Mouse (Mus musculus) urinary bladder, postnatal 36 days (tissue): Measurements from ENCODE around the gene Atf7ip.

Experiments used
- DNase-seq, 2 experiments: peaks; one replicate each; pipeline ENCODE4 v3.0.0; 2022; ENCODE audit warnings: low spot score in 2 of 2, mixed read lengths in 1 of 2

Atf7ip gene

DNA sequence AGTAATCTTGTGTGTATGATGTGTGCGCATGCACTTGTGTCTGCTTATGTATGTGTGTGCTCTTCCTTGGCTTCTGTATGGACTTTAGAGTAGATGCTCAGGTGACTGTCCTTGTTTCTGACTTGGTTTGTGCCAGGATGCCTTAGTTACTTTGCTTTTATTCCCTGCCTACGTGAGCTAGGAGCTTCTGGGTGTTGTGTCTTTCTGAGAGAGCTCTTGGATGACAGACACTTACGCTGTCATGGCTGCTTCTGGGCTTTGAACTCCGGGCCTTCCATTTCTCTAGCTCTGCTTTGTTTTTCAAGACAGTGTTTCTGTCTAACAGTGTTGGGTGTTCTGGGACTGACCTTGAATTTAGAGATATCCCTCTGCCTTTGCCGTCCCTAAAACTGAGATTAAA lies 16.7 kb downstream of the Atf7ip start:
- DNase-seq, result no peak

DNA sequence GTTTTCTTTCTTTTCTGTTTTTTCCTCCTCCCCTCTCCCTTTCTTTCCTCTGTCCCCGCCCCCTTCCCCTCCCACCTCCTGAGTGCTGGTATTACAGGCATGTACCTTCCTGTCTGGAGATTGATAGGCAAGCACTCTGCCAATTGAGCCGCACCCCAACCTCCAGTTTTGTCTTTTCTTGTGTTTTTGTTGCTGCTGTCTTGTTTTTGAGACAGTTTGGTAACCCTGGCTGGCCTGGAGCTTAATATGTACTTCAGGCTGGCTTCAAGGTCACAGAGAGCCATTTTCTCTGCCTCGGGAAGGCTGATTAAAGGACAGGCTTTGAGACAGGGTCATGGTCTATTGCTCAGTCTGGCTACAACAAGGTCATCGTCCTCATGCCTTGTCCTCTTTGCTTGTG lies 18.8 kb downstream of the Atf7ip start:
- no peak for DNase-seq

DNA sequence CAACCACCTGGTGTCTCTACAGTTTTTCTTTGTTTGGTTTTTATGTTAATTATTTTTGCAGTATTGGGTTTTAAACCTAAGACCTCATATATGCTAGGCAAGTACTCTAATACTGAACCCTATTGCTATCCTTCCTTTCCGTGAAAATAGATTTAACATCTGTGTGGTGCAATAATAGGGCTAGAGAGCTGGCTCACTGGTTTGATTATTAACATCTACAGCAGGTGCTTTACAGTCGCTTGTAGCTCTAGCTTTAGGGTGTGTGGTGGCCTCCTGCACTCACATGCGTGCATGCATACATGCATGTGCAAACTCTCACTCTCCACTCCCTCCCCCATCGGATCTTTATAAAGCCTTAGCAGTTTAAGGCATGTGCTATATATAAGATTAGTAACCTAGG lies 19.6 kb downstream of the Atf7ip start:
- DNase-seq, result no peak

DNA sequence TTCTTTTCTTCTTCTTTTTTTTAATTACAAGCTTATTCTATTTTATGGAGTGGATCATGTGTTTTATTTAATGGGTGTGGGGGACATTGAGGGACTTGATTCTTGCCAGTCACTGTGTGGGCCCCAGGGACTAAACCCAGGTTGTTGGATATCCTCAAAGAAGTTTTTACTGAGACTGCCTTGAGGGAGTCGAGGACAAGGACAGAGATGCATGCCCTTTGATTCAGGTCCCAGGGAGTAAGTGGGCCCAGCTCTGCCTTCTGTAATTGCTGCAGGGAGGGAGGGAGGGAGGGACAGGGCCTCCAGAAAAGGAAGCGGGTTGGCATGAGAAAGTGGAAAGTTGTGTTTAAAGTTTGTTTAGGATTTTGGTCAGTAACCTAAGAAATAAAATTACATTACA lies 23.2 kb downstream of the Atf7ip start:
- no peak for DNase-seq

DNA sequence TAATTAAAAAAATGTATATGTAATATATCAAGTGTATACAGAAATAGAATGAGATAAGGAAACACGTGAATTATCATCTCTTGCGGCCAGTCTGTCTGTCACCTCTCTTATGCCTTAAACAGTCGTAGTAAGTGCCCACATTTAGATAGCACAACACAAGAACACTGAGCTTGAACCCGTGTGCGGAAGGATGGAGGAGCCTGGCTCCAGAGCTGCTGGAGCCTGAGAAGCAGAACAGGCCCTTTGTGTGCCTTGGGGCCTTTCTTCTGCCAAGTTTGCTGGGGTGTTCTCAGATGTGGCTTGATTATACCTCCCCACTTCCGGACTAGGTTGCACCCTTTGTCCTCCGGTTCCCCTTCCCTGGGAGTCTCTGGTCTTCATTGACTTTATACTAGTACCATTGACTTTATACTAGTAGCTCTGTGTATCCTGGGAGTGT lies 25.8 kb downstream of the Atf7ip start:
- DNase-seq, result peak in 1 of 2 experiments; percentile 15

DNA sequence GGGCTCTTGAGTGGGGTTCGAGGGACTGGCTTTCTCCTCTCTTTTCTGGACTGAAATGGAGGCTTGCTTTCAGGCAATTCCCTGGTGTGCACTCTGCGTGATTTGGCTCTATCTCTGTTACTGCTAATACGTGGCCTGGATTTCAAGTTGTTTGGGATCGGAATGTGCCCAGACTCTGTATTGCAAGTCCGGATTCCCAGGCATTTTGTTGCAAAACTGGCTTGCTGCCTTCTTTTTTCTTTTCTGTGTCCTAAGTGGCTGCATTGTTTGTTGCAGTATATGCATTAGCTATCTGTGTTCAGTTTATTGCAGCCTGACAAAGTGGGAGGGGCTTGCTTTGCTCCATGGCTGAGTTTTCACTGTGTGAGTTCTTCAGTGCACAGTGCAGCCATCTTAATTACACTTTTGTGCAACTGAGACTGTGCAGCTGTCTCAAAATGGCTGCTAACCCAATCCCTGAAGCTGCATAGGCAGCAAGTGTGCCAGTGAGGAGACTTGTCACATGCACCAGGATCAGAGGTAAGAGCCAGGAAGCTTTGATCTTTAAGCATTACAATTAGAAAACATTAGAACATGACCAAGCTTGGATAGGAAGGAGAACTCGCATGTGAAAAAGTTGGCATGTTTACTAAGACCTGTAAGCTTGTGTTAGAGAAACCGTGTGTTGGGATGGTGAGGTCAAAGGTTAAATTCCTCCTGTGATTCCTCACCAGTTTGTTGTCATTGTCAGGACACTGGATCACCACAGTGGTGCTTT lies 26.7 kb downstream of the Atf7ip start:
- peak; percentile 73 to 74 for DNase-seq

DNA sequence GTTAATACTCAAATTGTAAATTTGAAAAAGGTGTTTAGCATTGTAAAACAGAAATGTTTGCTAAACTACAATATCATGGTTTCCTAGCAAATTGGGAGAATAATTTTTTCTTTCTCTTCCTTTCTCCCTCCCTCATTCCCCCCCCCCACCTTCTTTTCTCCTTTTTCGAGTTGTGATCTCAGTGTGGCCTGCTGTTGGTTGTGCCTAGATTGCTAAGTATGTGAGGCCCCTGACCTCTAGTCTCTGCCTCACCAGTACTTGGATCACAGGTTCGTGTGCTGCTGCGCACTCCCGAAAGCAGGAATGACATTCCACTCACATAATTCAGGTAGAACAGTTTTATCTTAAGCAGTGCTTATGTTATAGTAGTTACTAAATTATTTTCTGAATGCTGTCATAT lies 27.8 kb downstream of the Atf7ip start:
- no peak for DNase-seq

DNA sequence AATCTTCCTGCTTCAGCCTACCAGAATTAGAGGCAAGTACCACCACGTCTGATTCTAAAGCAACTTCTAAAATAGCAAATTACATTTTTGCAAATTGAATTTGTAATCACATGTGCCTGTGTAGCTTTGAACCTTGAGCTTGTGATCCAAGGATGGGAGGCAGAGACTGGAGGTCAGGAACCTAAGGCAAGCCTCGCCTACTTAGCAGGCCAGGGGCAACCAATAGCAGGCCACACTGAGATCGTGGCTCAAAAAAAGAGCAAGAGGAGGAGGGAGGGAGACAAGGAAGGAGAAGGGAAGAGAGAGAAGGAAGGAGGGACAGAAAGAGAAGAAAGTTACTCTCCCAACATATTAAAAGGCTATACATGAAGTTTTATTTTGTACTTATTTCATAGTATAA lies 28.5 kb downstream of the Atf7ip start:
- no peak for DNase-seq

DNA sequence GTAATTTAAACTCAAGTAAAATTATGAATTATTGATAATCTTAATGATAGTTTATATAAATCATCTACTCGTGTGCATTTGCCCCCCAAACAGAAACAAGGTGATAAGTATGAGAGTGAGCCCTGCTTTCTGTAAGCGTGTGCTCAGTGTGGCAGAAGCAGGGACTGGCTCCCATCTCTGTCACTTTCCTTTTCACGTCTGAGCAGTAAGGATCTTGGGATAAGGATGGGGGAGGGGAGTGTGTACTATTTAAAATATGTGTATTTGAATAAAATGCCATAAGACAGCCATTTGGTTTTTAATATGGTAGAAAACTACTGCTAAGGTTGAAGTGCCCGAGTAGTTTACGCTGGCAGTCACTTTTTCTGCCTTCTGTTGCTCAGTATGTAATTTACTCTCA lies 29.2 kb downstream of the Atf7ip start:
- no peak for DNase-seq

DNA sequence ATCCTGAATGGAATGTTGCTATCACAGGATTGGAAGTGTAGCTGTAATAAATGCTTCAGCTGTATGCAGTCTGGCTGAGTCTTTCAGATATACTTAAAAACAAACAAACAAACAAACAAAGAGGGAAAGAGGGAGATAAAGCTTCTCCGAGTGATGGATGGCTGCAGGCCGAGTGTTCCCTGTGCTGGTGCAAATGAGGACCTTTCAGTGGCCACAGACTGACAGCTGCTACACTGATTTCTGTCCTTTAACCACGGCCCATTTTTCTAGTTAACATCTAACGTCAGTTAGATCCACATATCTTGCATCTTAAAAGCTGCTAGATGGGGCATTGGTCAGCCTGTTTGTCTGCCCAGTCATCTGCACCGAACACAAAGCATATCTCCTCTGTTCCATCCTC lies 30.2 kb downstream of the Atf7ip start:
- DNase-seq, result no peak

DNA sequence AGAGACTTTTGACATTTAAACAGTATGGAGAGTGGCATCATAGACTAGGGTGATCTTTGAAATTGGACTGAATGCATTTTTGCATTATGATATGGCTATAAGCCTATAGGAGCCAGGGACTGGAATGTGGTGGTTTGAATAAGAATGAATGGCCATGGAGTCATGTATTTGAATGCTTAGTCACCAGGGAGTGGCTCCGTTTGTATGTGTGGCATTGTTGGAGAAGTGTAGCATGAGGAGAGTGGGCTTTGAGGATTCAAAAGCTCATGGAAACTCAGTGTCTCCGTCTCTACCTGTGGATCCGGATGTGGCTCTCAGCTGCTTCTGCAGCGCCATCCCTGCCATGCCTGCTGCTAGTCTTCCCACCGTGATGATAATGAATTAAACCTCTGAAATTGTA lies 35.4 kb downstream of the Atf7ip start:
- DNase-seq, result no peak

DNA sequence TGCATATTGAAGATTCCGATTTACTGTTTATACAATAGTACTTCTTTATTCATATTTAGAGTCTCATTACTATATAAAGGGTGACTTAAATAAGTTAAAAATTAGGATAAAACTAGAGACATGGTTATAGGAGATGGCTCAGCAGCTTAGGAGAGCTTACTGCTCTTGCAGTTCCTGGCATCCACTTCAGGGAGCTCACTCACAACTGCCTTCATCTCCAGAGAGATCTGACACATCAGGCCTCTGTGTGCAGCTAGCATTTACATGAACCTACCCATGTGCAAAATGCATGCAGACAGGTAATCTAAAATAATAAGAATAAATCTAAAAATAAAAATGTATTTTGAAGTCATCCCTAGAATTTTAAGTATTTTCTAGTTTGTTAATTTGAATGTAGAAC lies 36.1 kb downstream of the Atf7ip start:
- DNase-seq, result no peak

DNA sequence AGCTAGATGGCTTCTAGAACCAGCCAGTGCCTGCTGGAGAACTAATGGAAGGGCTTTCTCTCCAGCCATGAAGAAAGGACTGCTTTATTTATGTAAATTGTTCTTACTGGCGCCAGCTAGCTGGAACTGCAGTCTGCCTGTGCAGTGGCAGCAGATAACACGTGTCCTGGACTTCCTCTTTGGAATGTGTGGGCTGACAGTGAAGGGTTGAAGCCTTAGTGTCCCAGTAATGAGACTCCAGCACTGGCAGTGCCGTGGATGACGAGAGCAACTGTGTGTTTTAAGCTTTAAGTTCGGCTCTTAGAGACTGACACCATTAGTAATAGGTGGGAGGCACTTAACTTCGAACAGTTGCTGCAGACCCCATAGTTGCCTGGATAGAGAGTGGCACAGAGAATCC lies 37.2 kb downstream of the Atf7ip start:
- peak; percentile 39 to 41 for DNase-seq

DNA sequence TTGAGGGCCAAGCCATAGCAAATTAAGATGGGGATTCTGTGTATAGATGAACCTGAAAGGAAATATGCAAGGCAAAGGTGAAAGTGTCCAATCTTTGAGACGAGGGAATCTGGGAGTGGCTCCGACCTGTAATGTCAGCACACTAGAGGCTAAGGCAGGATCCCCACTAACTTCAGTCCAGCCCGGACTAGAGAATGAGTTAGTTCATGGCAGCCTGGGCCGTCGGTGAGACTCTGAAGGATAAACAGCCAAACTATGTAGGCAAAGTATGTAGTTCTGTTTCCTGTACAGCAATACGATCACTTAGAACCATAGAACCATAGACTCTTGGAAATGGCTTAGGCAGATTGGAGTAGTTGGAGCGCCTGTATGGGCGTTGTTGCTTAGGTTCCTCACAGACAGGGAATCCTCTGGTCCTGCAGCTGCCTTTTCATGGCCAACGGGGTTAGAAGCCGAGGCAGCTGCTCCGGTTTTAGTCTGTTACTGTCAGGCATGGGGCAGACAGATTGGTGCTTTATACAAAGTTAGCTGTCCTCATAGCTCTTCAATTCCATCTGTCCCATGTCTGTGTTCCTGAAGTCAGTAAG lies 39.4 kb downstream of the Atf7ip start:
- DNase-seq, result no peak

DNA sequence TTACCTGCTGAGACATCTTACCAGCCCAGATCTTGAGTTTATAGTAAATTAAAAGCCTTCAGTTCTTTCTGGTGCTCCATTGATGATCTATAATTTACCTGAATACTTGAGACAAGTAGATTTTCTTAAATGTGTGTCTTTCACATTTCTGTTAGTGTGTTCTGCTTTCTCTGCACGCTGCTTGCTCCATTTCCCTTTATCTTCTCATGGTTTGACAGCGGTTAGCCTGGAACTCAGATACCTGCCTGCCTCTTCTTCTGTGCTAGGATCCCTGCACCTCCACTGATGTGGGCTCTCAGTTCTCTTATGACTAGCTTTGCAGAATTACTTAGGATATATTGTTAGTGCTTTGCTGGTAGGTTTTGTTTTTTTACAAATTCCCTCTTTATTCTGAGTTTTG lies 40.3 kb downstream of the Atf7ip start:
- no peak for DNase-seq

DNA sequence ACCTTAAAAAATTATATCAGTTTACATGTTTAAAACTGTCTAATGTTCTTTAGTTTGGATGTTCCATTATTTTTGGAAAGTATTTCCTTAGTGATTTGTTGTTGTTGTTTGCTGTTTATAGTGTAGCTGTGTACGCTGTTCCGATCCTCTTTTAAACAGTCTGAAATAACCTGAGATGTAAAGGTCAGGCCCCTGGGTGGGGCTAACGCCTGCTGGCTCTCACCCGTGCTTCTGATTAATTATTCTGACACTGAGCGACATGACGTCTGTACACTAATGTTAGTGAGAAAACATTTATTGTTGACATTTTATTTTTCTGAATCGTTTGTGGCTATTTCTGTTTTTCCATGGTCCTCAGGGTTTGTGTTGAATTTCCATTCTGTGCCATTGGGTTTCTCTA lies 41.0 kb downstream of the Atf7ip start:
- no peak for DNase-seq

DNA sequence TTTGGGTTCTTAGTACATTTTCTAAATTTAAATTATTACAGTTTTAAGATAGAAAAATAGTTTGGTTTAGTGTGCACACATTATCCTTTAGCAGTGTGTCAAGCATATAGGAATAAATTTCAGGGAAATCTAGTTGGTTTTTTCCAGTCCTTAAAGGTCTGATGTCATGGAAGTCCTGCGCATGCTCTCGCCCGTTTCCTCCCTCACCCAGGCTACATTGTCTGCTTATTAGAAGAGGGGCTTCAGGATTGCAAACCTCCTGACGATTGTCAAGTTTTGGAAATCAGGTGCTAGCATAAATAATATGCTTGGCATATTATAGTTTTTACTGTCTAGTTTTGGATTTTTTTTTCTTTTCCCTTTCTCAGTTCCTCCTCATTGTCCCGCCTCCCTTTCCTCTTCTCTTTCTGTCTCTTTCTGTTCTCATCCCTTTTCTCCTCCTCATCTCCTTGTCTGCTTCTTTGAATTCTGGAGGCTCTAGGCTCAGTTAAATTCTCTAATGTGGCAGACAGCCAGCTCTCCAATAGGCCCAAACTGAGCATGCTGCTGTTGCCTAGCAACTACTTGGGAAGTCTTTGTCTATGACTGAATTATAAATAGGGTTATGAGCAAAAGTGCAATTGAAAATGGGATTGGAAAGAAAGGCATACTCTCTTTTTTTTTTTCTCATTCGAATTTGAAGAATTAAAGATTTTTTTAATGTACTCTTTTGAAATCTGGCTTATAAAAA lies 42.2 kb downstream of the Atf7ip start:
- DNase-seq, result peak in 1 of 2 experiments; percentile 15

DNA sequence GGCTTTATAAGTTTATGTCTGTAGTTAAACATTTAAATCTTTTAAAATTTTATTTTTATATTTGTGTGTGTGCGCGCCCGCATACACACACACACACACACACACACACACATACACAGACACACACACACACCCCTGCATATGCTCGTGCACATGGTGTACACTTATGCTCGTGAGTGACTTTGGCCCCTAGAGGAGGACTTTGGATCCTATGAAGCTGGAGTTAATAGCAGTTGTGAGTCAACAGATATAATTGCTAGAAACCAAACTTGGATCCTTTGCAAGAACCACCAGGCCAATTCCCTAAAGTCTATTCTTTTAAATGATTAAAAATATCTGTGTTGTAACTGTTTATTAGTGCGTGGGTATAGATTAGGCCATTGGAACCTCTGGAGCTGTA lies 42.8 kb downstream of the Atf7ip start:
- DNase-seq, result no peak

DNA sequence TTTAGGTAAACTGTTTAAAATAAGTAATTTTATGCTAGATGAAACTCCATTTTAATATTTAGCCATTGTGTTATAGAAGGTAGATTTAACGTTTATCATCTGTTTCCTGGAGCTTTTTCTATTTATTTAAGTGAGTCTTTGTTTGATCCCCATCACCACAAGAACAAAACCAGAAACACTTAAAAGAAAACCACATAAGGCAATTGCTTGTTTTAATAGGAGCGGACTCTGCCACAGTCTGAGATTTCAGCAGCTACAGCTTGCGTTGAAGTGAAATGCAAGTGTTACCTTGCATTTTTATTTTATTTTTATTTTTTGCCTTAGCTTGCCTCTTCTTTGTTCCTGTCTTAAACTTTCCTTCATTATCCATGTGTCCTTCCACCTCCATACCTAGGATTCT lies 43.6 kb downstream of the Atf7ip start:
- DNase-seq, result no peak

DNA sequence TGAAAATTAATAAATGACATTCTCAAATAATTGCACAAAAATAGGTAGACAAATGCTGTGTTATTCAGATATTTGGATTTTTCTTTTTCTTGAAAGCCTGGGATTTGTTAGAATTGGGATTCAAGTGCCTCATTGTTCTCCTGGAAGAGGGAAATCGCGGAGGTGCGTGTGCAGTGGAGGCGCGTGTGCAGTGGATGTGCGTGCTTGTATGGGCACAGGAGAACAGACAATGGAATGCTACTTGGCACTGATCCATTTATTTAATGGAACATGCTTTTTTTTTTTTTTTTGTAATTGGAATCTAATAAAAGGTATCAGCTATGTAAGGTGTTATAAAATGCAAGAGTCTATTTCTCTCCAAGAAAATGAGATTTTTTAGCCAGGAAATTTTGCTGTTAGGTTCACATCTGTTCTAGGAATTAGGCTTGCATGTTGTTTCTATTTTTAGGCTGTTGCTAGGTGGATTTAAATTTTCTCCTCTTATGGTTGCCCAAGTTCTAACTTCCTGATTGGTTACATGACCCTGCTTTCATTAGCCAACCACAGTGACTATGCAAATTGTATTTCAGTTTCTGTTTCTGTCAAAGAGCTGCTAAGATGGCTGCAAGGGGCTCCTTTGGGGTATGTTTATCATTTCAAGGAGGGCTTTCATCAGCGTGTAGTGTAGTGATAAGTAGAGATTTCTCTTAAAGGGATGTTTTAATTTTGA lies 44.8 kb downstream of the Atf7ip start:
- no peak for DNase-seq

DNA sequence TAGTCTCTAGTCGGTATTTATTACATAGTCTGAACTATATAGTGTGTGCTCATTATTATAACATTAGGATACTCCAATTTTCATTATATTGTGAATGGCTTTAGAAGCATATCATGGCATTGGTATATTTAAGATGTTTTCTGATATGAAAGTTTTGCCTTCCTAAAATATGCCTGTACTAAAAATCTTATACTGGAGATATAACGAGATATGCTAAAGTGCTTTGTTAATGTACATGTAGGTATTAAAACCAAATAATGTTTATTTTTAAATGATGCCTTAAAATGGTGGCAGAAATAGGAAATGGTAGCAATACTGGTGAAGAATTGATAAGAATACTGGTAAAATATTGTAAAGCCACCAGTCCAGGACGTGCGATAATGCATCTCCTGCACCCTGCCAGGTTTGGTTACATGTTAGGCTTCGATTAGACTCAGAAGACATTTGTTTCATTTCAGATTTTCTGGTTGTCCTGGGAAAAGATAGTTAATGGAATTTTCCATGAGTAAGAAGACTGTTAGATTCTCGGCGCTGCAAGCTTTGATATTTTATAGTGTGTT lies 45.7 kb downstream of the Atf7ip start:
- DNase-seq, result no peak

DNA sequence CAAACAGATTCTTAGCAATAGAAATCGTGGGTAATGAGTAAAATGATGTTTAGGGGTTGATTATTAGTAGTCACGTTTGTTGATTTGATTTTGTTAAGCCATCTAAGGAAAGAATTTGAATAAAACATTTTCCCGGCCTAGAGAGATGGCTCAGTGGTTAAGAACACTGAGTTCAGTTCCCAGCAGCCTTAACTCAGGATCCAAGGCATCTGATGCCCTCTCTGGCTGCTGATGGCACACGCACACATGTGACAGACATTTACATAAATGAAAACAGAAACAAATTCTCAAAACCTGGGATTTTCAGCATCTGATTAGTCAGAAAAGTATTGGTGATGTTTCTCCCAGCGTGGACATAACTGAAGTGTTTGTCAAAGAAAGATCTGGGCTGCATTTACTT lies 47.2 kb downstream of the Atf7ip start:
- DNase-seq, result no peak
